Mouse (Mus musculus): Measurements from ENCODE around the gene Olfr937.

Gene Olfr937

DNA sequence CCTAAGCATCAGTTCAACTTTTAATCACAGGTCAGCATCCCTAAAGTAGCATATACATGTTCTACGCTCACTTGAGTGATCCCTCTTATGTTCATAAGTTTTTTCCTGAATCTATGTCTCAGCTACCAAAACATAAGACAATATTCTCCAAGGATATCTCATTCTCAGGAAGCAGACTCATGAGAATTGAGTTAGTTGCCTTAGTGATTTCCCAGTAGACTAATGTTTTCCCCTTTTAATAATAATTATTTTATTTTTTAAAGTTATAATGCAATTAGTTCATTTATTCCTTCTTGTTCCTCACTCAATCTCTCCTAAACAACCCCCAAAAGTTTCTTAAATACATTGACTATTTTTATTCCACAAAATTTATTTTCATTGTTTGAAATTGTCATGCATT, at the start of gene Olfr937:
Gene Olfr937, minus strand, starts transcription at position 101 of the 400 bp plus-strand sequence.
- DNase-seq: no peak

DNA sequence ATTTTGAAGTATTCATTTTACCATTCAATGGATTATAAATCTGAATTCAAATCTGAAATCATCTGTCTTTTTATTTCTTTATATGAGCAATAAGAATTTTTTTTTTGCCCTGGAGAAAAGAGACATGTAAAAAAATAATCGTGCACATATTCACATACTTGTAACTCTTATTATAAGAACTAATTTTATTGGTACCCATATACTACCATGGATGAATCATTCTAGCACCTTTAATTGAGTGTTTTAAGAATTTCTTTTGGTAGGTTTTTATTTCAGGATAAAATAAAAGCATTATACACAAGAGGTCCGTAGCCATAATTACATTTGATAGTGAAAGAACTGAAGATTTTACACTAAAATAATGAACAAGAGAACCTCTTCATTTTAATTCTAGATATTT, 14.0 kb upstream of the Olfr937 start, which contains the start of gene Olfr938:
Gene Olfr938, minus strand, starts transcription at position 101 of the 400 bp plus-strand sequence.
- DNase-seq: no peak

DNA sequence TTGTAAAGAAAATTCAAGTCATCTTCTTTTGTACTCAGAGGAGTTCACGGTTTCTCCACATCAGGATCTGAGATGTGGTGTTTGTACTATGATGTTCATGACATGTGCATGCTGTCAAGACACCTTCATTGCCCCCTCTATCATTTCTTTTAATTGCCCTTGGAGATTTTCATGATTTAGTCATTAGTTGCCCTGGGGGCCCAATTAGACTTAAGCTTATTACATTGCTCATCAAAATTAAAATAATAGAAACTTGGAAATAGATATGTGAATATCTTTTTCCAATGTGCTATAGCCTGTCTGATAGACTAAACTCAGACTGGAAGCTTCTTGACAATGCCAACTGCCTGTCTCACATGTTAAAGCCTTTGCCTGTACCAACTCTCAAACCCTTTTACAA, 41.5 kb downstream of the Olfr937 start, which contains the start of gene Olfr146:
Gene Olfr146, minus strand, starts transcription at position 101 of the 400 bp plus-strand sequence.
- DNase-seq: no peak
